Mouse (Mus musculus): Measurements from ENCODE around the gene Rpl11.
A peak's percentile ranks its signal among the peaks of the same experiment; 100 is the strongest.

Rpl11 gene

DNA sequence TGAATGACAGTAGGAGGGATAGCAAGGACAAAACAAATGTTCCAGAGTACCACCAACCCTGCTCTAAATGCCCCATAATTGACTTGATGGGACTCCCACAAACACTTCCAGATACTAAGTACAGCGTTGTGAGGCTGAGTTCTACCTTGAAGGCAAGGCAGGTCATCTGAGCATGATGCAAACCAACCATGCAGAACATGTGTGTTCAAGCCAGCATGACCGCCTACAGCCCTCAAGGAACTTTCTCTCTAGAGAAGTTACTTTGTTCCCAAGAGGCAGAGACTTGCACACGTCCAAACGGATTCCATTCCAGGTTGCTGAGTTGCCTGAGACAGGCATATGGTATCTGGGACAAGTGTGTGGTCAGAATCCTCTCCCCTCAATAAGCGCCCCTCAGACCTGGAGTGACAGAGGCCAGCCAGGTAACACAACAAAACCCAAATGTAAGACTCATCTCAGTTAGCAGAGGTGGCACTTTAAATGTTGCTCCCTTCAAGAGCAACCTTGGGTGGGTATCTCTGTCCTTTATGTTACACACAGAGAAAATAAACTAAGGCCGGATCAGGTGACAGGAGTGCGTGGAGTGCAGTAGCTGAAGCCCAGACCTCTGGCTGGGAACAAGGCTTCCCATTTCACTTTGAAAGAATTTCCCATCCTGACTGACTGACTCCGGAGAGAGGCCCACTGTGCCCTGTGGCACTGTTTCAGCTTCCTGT, 25.7 kb downstream of the Rpl11 start:
- DNase-seq (ENCODE audit: low read depth) = no peak

DNA sequence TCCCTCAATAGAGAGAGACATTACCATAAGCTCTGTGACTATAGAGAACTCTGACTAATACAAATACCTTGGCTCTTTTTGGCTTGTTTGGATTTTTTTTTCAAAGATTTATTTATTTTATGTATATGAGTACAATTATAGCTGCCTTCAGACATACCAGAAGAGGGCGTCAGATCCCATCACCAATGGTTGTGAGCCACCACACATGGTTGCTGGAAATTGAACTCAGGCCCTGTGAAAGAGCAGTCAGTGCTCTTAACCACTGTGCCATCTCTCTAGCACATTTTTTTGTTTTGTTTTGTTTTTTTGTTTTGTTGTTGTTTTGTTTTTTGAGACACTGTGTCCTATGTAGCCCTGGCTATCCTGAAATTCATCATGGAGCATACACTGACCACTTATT, 27.9 kb downstream of the Rpl11 start:
- no peak for DNase-seq (ENCODE audit: low read depth)

DNA sequence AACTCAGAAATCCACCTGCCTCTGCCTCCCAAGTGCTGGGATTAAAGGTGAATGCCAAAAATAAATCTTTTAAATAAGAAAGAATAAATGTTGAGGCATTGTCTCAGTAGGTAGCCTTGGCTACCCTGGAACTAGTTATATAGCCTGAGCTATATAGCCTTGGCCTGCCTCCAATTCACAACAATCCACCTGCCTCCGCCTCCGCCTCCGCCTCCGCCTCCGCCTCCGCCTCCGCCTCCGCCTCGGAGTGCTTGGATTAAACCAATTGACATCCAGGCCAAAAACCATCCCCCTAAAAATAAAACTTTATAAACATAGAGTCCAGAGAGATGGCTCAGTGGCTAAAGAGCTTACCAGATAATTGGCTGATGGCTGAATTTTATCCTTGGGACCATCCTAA, 30.3 kb downstream of the Rpl11 start:
- no peak for DNase-seq (ENCODE audit: low read depth)

DNA sequence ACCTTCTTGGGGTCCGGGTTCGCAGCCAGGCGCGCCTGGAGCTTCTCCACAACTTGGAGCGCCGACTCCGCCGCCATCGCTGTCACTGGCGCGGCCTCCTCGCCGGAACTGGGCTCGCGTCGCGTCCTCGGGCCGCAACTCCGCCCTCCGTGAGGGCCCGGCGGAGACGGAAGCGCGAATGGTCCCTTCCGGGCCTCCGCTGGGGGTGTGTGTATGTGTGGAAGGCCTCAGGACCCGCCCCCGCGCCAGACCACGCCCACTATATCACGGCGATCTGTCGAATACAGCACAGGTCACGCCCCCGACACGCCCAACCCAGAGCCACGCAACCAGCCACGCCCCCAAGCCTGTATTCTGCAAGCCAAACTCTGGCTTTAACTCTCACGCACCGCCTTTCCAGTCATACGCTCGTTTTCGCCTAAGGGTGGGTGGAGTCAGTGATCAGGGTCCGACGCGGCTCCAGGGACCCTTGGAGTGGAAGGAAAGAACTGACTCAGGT, 31.6 kb downstream of the Rpl11 start, which contains the start of gene Eloa:
TSS of gene Eloa (minus strand) at position 215 of the 499 bp plus-strand sequence.
- DNase-seq (ENCODE audit: low read depth) = peak; percentile 100

DNA sequence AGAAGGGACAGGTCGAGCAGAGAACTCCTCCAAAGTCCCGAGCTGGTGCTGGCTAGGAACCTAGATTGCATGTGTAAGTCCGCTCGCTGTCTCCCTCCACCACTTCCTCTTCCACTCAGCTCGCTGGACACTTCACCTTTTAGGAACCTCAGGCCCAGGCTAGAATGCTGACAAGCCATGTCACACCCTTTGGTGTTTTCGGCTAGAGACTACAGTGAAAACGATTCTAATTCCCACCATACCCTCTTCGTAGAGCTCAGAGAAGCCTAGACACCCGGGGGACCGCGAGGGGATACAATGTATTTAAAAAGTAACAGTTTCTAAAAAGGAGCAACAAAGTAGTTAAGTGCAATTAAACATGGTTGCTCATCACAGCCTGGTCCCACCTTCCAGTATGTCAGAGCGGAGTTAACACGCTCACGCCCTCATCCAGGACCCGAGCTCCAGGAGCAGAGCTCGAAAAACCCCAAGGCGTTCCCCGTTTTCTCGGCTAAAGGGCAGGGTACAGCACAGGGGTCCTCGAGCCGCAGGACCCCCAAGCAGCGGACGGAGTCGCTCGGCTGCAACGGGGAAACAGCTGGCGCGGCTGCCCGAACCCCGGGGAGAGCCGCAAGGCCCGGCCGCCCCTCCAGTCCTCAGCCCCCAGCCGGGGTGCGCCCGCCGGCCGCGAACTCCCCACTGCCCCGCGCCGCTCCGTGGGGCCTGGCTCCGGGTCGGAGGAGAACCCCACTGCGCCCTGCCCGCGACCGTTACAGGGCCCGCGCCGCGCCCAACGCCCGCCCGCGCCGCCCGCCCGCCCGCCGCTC, 32.3 kb downstream of the Rpl11 start:
- DNase-seq (ENCODE audit: low read depth) = peak; percentile 42

GRCm38 (mm10) chr4:136016059-136016602, 37.1 kb downstream of the Rpl11 start:
- DNase-seq (ENCODE audit: low read depth) = peak; percentile 27

- DNase-seq (ENCODE audit: low read depth) = no peak
Observed at GRCm38 (mm10) chr4:136010586-136010985, 42.6 kb downstream of the Rpl11 start.

- no peak for DNase-seq (ENCODE audit: low read depth)
Observed at GRCm38 (mm10) chr4:136008782-136009447, 44.3 kb downstream of the Rpl11 start.

- no peak for DNase-seq (ENCODE audit: low read depth)
Observed at GRCm38 (mm10) chr4:136006821-136007220, 46.4 kb downstream of the Rpl11 start.

DNA sequence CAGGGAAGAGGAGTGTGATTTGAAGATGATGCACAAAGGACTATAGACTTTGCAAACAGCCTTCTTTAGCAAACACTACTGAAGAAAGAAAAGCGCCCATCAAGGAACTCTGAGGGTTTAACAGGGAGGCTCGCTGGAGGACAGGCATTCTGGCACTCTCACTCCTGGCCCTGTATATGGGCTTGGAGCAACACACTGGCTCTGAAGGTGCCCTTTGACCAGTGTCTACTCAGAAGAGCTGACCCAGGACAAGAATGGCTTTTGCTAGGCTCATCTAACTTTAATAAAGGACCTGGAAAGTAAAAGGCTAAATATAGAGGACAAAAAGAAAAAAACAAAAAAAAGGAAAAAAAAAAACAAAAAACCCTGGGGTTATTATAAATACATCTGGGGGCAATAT, 48.3 kb downstream of the Rpl11 start:
- DNase-seq (ENCODE audit: low read depth) = no peak

DNA sequence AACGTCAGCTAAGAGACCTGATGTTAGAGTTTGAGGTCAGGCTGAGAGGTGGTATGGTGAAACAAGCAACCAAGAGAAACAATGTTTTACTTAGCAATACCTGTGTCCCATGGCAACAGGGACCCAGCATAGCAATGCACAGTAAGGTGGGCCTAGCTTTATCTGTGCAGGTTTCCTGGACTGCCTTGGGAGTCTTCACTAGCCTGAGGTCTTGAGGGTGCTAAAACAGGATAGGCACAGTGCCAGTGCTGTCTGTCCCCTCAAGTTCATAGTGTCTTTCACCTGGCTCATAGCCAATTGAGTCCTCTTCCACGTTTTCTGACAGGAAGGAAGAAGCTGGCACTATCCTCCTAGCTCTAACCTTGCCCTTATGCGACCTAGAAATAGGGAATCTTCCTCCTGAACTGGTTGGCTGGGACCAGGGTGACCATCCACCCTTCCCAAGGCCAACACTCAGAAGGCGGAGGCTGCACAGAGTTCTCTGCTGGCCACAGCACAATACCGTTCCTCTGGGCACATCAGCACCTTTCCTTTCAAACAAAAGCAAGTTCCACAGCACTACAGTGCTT, 49.0 kb downstream of the Rpl11 start:
- DNase-seq (ENCODE audit: low read depth) = no peak

DNA sequence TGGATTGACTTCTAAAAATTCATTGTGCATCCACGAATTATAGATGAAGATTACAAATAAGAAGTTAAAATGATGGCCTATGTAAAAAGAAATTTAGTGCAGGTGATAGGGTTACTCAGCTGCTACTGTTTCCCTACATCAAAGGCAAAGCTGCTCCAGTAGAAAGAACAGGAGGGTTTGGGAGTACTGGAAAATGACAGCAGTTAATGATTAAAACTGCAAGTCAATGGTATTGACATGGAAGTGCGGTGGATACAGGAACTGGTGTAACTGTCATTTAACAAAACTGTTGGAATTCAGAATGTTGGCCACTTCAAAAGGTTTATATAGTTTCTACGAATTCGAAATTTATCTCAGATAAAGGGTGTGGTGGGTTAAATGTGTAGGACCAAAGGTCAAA, 58.1 kb downstream of the Rpl11 start:
- no peak for DNase-seq (ENCODE audit: low read depth)

GRCm38 (mm10) chr4:135993941-135994340, 59.3 kb downstream of the Rpl11 start:
- no peak for DNase-seq (ENCODE audit: low read depth)

- DNase-seq (ENCODE audit: low read depth) = no peak
Observed at GRCm38 (mm10) chr4:135987714-135988113, 65.5 kb downstream of the Rpl11 start.

GRCm38 (mm10) chr4:135986943-135987710, 66.1 kb downstream of the Rpl11 start, which contains the start of gene Pithd1:
Gene Pithd1, minus strand, starts transcription at chr4:135987264.
- DNase-seq (ENCODE audit: low read depth) = peak; percentile 97

- DNase-seq (ENCODE audit: low read depth) = peak; percentile 39
Observed at GRCm38 (mm10) chr4:135986301-135986942, 66.8 kb downstream of the Rpl11 start.

DNA sequence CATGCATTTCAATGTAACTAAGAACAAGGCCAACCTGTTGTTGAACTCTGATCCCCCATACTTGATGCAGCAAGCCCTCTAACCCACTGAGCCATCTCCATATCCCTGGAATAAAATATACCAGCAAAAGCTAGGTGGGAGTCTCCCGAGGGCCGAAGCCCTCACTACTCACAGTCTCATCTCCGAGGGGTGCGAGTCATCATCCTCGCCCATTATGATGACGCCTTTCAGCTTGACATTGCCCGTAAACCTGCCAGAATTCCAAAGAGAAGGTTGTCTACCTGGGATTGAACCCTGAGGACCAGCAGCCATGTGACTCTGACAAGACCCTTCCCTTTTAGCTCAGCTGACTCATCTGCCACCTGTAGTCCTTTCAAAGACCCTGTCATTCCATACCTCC, 67.5 kb downstream of the Rpl11 start:
- DNase-seq (ENCODE audit: low read depth) = no peak

GRCm38 (mm10) chr4:135985193-135985592, 68.0 kb downstream of the Rpl11 start:
- DNase-seq (ENCODE audit: low read depth) = no peak

- no peak for DNase-seq (ENCODE audit: low read depth)
Observed at GRCm38 (mm10) chr4:135984556-135984955, 68.7 kb downstream of the Rpl11 start.

- no peak for DNase-seq (ENCODE audit: low read depth)
Observed at GRCm38 (mm10) chr4:135981524-135982063, 71.6 kb downstream of the Rpl11 start.

All from naive thymus-derived CD4-positive, alpha-beta T cell, adult 2 months (primary cell).